Mouse (Mus musculus) bone marrow macrophage, adult 2 months (primary cell): ENCODE results near the gene Rad51b.

Experiments
- CTCF ChIP-seq: IDR thresholded peaks from 2 replicates; pipeline ENCODE4 v1.5.1; 2012; ENCODE audit warnings: low read depth, mild to moderate bottlenecking, low read length, moderate library complexity
- POLR2A ChIP-seq: IDR thresholded peaks from 2 replicates; pipeline ENCODE4 v1.6.1; 2012; ENCODE audit warnings: mild to moderate bottlenecking, low read depth, low read length, borderline replicate concordance

DNA sequence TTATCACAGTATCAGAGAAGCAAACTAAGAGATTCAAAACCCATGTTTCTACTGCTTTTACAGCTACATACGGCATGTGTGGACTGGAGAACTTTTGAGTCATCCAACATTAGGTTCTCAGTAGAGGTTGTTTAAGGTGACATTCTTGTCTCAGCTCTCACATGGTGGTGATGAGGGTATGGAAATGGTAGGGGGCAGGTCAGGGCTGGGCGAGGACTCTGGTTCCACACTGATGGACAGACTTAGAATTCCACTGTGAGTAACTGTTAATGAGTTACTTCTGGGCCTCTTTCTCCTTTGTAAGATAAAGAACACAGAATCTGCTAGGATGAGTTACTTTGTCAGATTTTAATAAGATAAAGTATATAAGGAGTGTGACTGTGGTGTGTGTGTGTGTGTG is 36.9 kb upstream of the Rad51b start:
- no peak for TF ChIP-seq CTCF
- no peak for TF ChIP-seq POLR2A
